Mouse (Mus musculus) CD4-positive helper T cell, adult 2 months (primary cell): ENCODE results near the gene Dzip1l.
A peak's percentile ranks its signal among the peaks of the same experiment; 100 is the strongest.
"Not testable (repeated sequence)": the region's sequence is repeated elsewhere in the genome, so short reads cannot be mapped to it uniquely, and the experiment has no call there.

Source experiments
- DNase-seq: peaks from one replicate; pipeline ENCODE4 v3.0.0-alpha.2; 2012; ENCODE audit warnings: low read depth, missing footprints, low spot score

Dzip1l gene

GRCm38 (mm10) chr9:99629281-99630011, at the start of gene Dzip1l:
Gene Dzip1l, plus strand, starts transcription at chr9:99629496.
- DNase-seq: no peak

GRCm38 (mm10) chr9:99580655-99581054, 48.6 kb upstream of the Dzip1l start:
- DNase-seq: peak; percentile 63

DNA sequence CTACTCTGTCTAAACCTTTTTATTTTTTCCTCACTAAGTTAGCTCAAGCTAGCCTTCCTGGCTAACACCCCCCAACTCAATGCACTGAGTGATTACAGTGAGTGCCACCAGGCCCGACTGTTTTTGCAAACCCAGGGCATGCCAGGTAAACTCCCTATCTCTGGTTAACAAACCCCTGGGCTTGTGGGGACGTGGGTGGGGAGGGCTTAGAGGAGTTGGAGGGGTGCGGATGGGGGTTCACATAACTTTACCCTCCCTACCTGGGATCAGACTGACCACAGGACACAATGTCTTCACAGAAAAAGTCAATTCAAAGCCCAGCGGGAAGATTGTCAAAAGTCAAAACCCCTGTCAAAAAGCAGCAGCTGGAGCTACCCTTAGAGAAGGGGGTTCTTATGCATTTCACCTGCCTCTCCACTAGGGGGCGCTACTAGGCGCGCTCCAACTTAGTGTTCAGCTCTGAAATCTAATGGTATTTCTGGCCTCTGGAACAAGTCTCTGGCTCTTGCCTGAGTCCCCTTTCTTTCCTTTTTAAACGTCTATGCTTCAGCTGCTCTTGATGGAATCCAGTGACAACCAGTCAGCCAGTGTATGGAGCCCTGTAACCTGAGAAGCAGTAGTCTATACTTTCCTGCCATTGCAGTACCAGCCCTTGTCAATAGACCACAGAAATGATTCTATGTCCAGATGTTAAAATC, 41.6 kb upstream of the Dzip1l start:
- peak; percentile 34 for DNase-seq

- no peak for DNase-seq
These were observed 38.2 kb upstream of the Dzip1l start for GRCm38 (mm10) chr9:99591144-99591543.

DNA sequence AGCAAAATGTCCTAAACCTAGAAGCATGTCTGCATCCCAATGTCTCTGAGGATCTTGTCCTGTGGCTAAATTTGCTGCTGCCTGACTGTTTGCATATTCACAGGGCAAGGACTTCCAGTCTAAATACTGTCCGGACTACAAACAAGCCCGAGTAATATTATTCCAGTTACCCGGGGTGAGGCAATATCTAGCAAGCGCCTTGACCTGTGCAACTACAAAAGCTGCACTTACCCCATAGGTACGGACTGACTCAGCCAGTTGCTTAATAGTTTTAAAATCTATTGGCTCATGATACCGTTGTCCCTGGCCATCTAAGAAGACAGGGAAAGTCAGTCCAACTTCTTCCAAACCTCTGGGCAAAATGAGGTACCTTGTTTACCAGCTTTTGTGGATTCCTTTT, 30.2 kb upstream of the Dzip1l start:
- DNase-seq: not testable (repeated sequence)

DNA sequence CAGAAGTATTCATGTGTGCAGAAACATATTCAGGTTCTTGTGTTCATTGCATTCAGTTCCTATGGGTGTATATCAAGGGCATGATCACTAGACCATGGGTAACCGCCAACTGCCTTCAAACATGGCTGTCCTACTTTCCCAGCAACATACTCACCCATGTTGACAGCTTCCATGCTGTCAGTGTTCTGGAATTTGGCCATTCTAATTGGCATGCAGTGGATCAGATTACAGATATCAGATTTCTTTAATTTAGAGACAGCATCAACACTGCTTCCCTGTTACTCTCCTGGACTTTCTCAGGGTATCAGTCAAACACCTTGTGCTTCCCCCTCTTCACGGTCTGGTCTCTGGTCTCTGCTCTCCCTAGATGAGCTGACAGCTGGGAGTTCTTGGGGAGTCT, 25.7 kb upstream of the Dzip1l start:
- no peak for DNase-seq

DNA sequence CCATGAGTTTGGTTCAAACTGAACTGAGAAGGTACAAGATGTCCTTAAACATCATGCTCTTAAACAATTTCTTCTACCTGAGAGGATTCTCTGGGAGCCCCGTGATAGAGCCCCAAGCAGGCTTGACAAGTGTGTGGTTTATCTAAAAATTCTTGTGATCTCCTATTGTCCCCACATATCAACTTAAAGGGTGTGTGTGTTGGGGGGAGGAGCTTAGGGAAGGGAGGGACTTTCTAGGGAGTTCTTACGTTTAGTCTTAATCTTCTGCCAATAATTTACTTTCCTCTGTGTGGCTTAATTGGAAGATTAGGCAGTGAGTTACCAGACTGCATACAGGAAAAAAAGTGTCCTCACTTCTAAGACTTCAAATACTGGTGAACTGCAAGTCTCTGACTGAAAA, 17.1 kb upstream of the Dzip1l start, which contains the start of gene A4gnt:
Gene A4gnt (plus strand): TSS at position 301 of the 400 bp plus-strand sequence.
- no peak for DNase-seq

GRCm38 (mm10) chr9:99619688-99620087, 9.6 kb upstream of the Dzip1l start:
- no peak for DNase-seq

DNA sequence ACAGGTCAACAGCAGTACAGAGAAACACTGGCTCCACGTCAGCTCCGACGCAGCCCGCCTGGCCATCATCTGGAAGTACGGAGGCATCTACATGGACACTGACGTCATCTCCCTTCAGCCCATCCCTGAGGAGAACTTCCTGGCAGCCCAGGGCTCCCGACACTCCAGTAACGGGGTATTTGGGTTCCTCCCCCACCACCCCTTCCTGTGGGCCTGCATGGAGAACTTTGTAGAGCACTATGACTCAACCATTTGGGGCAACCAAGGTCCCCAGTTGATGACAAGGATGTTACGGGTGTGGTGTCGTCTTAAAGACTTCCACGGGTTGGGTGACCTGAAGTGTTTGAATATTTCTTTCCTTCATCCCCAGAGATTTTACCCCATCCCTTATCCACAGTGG, 9.1 kb upstream of the Dzip1l start:
- DNase-seq: no peak

- DNase-seq: no peak
These were observed 7.3 kb upstream of the Dzip1l start for GRCm38 (mm10) chr9:99622034-99622433.

DNA sequence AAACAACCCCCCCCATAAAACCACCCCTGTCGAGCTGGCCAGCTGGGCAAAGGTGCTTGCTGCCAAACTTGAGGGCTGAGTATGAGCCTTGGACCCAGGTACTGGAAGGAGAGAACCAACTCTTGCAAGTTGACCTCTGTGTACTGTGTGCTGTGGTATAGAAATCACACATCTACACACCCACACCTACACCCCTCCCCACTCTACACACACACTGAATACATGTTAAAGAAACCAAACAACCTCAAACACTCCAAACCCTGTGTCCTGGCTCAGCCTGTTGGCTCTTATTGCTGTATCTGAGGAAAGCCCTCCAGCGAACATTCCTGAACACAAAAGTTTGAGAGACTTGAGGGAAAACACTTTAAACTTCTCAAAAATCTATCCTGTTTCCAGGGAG, 6.3 kb upstream of the Dzip1l start:
- DNase-seq: no peak

DNA sequence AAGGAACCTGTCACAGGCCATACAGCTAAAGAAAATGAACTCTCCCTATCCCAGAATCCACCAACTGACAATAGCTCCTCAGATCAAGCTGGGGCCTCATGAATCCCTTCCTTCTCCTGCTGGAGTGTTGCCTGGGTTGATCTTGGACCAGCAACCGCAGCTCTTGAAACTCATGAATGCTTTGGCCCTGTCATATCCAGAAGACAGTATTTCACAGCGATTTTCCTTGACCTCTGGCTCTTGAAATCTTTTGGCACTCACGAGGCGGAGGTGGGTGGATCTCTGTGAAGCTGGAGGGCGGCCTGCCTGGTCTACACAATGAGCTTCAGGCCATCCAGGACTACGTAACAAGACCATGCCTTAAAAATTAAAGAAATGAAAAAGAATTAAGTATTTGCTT, 5.2 kb upstream of the Dzip1l start:
- DNase-seq: no peak

- no peak for DNase-seq
These were observed 715 bp upstream of the Dzip1l start for GRCm38 (mm10) chr9:99628581-99628980.

DNA sequence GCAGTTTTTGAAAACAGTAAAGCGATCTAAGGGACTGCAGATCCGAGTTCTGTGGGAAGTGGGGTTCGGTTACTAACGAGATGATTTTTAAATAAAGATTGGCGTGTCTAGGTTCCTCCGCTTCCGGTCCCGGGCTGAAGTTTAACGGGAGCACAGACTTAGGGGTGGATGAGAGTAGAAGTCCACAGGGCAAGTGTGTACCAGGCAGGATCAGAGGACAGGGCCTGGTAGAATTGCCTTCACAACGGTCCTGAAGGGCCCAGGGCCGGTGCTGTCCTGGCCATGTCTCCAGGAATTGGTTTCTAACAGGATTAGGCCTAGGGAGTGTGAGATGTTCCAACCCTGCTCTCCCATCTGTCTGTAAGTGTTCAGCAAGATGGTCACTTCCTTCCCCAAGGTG, 775 bp downstream of the Dzip1l start:
- no peak for DNase-seq

DNA sequence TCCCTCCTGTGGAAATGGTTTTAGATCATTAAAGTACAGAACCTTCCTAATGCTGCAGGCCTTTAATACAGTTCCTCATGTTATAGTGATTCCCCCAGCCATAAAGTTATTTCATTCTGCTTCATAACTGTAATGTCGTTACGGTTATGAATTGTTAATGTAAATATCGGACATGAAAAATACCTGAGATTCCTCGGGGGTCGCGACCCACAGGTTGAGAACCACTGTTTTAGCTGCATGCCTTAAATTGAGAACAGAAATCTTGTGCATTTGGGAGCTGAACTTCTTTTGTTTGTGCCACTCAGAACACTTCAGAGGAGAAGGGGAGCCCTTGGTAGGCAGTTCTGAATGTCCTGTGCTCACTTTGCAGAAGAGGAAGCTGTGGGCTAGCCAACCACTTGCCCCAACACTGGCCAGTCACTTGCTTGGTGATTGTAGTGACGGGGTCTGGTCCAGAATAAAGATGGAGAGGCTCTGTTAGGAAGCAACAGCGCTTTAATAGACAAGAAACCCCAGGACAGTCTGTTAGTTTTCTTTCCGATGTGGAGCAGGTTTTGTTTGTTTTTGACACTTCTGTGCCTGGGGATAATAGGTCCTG, 1.3 kb downstream of the Dzip1l start:
- DNase-seq: no peak

- no peak for DNase-seq
These were observed 2.5 kb downstream of the Dzip1l start for GRCm38 (mm10) chr9:99631781-99632180.

GRCm38 (mm10) chr9:99632264-99632663, 3.0 kb downstream of the Dzip1l start:
- no peak for DNase-seq

DNA sequence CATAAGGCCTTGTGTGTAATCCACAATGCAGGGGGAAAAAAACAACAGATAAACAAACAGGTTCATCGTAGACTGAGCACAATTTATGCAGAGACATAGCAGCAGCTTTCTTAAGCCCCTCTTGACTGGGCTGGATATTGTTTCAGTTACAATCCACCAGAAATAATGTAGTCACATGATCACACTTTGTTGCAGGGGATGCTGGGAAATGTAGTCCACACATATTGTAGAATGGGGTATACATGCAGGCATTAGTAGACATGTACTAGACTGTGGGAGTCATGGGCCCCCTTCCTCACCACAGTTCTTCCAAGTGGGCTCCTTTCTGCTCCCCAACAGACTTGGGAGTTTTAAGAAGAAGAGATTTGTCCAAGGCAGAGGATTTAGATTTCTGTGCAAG, 7.5 kb downstream of the Dzip1l start:
- no peak for DNase-seq

GRCm38 (mm10) chr9:99637227-99637626, 7.9 kb downstream of the Dzip1l start:
- no peak for DNase-seq

DNA sequence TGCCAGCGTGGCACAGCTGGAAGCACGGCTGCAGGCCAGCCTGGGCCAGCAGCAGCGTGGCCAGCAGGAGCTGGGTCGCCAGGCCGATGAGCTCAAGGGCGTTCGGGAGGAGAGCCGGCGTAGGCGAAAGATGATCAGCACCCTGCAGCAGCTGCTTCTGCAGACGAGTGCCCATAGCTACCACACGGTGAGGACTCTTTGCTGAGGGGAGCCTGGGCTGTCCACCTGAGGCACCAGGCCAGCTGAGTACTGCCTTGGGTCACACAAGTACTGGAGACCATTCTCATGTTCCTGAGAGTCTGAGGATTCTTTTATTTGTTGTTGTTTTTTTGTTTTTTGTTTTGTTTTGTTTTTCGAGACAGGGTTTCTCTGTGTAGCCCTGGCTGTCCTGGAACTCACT, 8.4 kb downstream of the Dzip1l start:
- no peak for DNase-seq

DNA sequence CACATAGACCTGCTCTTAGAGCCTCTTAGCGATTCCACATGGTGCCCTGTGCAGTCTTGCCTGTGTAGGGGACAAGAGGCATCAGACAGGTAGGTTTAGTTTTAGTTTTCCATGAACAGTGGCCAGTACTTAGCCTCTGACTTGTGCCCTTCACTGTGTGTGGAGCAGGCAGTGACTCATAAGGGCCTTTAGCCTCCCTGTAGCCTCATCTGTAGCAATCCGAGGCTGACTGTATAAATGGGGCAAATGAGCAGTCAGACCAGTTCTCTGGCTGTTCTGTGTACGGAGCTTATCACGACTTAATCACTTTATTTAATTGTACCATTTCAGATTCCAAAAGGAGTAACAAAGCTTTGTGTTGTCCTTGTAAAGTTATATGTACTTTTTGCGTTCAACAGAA, 10.7 kb downstream of the Dzip1l start:
- no peak for DNase-seq

- no peak for DNase-seq
These were observed 16.1 kb downstream of the Dzip1l start for GRCm38 (mm10) chr9:99645416-99645815.

- no peak for DNase-seq
These were observed 16.8 kb downstream of the Dzip1l start for GRCm38 (mm10) chr9:99646102-99646501.
